Mouse (Mus musculus): Measurements from ENCODE around the gene Prm2.

Prm2 gene

DNA sequence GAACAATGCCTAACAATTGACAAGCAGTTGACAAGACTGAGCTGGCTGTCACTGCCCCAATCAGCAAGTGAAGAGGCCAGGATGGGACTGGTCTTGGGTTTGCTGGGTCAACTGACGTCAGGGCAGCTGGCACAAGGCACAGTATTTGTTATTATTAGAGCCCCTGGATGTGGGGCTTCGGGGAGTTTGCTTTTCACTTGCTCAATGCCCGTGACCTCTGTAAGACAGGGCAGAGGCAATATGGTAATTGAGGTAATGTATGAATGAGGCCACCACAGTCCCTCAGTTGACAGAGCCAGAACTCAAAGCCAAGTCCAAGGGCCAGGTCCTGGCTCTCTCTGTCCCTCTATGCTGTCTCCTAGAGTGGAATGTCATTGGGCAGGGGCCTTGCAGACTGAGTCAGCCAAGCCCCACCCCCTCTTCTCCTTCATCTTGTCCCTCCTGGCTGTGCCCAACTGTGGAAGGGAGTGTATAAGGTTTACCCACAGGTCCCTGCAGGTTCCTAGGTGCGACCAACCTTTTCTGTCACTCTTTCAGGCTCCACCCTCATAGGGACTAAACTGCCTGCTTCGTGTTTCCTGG lies 18.3 kb downstream of the Prm2 start:
- DNase-seq (ENCODE audit: extremely low spot score, low spot score), result no peak

DNA sequence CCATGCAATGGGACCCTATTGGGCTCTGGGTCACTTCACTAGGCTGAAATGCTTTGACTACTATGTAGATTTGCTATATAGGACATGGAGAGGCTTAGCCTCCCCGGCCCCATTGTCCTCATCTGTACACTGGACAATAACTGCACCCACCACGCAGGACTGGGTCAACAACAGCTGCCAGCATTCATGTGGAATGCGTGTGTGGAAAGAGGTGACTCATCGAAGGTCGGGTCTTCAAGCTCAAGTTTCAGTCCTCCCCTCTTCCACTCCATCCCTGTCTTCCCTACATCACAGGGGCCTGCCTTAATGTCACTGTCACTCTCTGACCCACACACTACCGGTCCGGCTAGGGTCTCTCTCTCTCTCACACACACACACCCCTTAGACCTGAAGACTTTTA lies 19.6 kb downstream of the Prm2 start:
- DNase-seq (ENCODE audit: extremely low spot score, low spot score), result no peak

DNA sequence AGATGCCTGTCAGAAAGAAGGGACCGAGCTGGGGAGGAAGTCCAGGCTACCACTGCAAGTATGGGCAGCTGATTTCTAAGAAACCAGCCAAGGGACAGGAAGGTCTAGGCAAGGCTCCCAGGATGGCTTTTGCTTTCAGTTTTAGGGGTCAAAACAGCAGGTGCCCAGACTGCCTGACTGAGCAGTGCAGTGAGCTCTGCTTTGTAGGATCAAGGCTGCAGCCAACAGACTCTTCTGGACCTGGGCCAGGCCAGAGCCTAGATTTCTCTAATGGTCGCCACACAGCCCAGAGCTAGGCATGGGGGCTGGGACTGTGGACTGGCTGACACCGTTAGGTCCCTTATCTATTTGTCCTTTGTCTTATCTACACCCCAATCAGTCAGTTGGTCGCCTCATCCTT lies 21.2 kb downstream of the Prm2 start:
- no peak for DNase-seq (ENCODE audit: extremely low spot score, low spot score)

DNA sequence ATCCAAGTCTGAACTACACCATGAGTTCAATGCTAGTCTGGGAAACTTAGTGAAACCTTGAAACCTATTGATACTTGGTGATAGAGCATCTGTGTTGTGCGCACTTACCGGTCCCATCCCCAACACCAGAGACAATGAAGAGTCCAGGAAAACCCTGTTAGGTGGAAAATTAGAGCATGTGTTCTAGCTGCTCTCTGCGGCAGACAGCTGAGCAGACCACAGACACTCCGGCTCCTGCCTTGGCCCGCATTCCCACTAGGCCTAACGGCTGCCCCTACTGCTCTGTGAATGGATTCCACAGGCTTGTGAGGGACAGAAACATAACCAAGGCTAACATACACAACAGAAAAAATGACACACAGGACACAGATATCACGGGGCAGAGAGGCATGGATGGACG lies 22.4 kb downstream of the Prm2 start:
- no peak for DNase-seq (ENCODE audit: extremely low spot score, low spot score)

DNA sequence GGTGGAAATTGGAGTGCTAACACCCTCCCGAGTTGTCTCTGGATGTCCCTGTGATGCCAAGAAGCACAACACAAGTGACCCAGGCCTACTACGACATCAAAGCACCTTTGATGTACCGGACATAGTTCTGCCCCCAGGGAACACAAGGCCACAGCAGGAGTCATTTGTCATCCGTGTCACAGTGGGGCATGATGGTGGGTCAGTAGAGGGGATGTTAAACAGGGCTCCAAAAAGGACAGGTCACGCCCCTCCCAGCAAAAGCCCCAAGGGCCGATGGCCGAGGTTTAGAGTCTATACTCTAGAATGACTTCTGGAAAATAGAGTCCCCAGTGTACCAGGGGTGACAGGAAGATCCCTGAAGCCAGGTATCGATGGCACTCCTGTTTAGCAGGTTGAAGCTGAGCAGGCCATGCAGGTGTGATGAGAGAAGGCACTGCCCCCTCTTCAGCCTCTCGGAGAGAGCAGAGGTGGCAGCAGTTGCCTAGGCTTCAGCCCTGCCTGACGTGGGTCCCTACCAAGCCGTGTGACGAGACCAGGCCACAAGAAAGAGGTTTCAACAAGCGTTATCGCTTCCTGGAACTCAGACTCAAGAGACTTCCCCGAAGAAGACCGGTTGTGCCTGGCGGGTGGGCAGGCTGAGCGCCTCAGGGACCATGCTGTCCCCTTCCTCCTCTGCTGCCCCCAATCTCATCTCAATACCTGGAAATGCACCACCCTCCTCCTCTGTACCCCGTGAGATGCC lies 24.0 kb downstream of the Prm2 start:
- DNase-seq (ENCODE audit: extremely low spot score, low spot score), result no peak

DNA sequence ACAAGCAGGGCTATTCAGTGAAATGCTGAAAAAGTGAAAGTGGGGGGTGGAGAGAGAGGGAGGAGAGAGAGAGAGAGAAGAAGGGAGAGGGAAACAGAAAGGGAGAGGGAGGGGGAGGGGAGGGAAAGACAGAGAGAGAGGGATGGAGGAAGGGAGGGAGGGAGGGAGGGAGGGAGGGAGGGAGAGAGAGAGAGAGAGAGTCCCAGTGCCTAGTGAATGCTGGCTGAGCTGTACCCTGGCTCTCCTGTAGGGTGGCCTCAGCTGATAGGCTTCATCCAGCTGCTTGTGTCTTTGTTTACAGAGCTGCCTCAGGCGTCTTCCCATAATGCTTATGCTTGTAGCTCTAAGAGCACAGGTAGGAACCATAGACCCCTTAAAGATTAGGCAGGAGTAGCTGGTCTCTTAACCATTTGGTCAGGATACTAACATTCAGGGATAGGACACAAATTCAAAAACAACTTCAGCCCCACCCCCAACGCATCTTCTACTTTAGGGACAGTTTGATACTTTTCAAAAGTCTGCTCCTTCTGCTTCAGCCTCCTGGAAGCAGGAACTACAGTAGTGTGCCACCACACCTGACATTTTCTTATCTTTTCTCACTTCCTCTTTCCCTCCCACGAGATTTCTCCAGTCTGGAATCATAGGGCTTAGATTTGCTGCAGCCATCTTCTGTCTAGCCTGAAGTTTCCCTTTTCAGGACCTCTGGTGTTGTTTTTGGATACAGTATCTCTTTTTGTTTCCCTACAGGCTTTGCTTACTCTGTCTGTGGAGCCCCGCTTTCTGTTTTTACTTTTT lies 25.2 kb downstream of the Prm2 start:
- DNase-seq (ENCODE audit: extremely low spot score, low spot score), result no peak

DNA sequence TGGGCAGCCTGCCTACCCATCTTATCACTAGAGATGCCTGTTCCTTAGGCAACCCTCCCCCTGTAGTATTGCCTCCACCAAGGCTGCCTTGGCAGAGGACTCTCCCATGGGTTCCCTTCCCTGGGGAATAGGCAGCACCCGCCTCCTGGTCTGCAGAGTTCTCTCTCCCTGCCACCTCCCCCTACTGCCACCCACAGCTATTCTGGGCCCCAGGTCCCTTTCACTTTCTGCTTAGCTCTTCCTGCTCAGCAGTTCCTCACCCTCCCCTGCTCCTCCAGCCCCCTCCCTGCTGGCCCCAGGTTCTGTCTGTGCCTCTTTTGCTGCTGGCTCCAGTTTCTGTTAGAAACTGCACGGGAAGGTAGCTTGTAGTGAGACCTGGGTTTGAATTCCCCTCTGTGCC lies 26.3 kb downstream of the Prm2 start:
- no peak for DNase-seq (ENCODE audit: extremely low spot score, low spot score)

DNA sequence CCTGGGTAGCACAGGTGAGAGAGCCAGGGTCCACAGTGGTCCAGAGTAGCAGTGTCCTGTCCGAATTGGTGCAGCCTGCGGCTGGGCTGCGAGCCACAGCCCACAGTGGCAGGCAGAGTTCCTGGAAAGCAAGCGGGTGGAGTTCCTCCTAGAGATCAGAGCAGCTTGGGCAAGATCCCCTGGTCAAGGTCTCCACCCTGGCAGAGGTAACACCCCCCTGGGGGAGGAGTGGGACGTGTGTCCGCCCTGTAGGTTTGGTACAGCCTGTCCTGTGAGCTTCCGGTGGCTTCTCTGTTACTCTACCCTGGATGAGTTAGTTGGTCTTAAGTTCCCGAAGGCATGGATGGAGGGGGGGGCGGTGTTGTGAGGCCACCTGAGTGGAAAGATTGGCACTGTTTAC lies 27.1 kb downstream of the Prm2 start:
- no peak for DNase-seq (ENCODE audit: extremely low spot score, low spot score)

DNA sequence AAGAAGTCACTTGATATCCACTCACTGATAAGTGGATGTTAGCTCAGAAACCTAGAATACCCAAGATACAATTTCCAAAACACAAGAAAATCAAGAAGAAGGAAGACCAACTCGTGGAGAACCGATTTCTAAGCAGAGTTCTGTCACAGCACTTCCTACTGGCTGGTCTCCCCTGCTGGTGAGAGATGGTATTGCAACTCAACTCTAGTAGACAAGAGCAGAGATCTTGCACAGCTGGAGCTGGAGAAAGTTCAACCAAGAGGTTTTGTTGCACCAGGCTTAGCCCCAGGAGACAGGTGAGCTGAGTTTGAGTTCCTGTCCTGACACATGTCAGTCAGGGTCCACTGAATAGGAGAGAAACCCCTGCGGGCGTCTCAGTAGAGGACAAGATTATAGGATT lies 28.8 kb downstream of the Prm2 start:
- DNase-seq (ENCODE audit: extremely low spot score, low spot score), result peak; percentile 59

DNA sequence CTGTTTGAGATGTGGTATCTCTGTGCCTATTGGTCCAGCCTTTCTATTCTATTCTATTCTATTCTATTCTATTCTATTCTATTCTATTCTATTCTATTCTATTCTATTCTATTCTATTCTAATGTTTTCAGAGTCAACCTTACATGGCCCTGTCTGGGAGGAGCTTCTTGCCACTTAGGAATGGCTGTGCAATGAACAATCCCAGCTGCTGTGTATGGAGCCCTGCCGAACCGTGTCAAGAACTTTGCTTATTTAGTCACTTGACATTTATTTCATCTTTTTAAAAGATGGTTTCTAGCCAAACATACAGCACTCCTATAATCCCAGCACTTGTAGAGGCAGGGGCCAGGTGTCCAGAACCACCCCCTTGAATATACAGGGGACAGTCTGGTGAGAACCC lies 31.6 kb downstream of the Prm2 start:
- no peak for DNase-seq (ENCODE audit: extremely low spot score, low spot score)

DNA sequence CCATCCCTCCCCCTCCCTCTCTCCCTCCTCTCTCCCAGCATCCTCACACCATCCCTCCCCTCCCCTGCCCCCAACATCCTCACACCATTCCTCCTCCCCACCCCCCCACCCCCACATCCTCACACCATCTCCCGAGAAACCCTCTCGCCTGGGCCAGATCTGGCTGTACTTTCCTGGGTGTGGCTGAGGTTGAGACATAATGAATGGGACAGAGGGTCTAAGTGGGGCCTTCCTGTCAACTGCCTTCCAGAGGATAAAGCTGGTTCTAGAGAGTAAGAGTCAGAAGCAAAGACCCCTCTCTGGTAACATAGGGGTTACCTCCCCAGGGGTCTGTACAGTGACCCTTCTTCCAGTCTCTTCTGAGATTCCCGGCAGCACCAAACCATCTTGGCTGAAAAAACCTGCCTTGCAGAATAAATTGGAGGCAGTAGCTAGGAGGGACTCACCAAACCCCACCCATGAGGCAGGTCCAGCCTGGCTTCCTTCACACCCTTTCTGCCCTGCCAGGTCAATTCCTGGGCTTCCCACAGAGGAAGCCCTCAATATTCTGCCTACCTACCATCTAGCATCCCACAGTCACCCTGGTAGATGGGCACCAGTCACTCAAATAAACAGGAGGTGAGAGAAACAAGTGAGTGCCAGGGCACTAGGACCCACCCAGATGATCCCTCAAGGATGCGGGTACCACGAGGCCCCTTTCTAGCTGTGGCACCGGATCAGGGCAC lies 32.2 kb downstream of the Prm2 start:
- DNase-seq (ENCODE audit: extremely low spot score, low spot score), result no peak

DNA sequence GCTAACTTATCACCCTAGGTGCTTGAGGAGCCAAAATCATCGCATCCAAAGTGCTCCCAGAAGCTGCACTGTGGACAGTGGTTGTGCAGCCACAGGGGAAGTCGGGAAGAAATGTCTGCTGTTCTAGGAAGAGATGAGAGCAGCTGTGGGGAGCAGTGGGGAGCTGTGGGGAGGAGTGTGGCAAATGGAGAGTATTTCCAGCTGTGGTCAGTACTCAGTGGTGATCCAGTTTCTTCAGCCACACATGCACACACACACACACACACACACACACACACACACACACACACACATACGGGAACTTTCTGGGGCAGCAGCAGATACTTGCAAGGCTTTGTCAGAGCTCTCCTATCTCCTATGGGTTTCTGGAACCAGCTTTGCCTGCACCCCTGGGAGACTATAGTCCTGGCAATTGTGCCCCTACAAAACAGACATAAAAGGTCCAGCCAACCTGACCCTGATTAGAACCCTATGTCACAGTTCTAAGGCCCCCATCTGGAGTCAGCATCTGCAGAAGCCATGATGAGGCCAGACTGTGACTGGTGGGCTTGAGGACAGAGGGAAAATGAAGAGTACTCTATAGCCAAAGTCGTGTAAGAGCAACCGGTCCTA lies 33.3 kb downstream of the Prm2 start:
- DNase-seq (ENCODE audit: extremely low spot score, low spot score), result no peak

DNA sequence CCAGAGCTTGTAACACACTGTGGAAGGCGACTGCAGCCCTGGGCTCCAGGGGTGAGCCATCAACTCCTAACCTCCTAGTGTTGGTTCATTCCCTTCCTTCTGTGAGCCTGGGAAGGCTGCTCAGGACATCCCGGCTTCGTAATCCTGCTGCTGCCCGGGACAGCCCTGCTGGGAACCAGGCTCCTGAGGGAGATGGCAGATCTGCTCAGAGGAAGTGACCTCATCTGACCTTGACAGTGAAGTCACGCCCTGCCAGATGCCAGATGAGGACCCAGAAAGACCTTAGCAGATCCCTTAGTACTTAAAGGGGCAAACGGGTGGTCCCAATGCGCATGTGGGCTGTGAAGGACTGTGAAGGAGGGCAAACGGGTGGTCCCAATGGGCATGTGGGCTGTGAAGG lies 34.8 kb downstream of the Prm2 start:
- no peak for DNase-seq (ENCODE audit: extremely low spot score, low spot score)

DNA sequence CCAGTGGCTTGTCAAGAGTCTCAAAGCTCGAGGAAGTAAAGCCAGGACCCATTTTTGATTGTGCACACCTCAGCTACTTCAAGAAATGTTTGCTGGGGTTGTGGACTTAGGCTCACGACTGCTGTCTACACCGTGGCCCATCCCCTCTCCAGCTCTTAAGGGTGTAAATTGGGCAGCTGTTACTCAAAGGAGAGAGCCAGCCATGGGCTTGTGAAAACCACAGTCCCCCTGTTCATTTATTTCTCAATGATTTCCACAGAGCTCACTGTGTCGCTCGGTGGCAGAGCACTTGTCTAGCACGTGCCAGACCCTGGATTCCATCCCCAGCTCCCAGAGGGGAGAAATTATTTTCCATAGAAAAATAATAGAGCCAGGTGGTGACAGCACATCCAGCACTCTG lies 39.8 kb downstream of the Prm2 start:
- no peak for DNase-seq (ENCODE audit: extremely low spot score, low spot score)

DNA sequence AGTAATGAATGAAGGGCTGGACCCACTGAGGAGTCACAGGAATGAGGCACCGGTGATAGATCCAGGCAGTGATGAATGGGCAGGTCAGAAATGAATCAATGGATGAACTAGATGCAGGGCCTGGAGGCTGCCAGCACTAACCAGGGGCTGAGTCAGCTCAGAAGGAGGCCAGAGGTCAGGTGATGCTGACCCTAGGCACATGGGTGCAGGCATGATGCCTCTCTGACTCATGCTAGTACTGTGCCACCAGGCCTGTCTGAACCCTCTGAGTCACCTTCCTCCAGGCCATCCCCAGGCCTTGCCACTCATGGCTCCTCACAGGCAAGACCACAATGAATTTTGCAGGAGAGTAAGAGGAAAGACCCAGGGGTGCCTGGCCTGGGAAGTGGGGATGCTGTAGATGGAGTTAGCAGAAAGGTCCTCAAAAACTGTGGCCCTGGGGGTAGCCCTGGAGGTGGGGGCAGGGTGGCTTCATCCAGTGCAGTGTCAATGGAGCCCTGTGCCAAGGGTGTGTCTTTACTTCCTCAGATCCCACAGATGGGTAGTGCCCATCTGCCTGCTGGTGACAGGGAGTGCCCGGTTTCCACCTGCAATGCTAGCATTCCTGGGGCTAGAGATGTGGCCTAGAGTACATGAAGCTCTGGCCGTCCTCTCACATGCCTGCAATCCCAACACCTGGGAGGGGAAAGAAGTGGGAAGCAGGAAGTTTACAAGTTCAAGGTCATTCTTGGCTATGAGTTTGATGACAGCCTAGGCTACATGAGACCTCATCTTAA lies 41.2 kb downstream of the Prm2 start:
- DNase-seq (ENCODE audit: extremely low spot score, low spot score), result no peak

DNA sequence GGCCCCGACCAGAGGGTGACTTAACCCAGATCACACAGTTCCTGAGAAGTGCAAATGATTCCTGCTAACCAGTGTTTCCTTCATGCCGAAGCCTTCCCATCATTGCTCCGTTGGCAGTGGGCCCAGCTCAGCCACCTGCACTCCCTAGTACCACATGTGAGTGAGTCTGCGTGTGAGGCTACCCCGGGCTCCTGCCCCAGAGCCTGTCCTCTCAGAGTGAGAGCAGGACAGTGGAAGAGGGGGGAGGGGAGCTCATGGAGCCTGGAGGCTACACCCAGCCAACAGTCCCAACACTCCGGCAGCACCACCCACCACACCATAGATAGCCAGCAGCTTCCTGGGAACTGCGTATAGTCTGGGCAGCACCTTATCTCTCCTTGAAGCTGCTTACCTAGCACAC lies 46.1 kb downstream of the Prm2 start:
- DNase-seq (ENCODE audit: extremely low spot score, low spot score), result no peak

DNA sequence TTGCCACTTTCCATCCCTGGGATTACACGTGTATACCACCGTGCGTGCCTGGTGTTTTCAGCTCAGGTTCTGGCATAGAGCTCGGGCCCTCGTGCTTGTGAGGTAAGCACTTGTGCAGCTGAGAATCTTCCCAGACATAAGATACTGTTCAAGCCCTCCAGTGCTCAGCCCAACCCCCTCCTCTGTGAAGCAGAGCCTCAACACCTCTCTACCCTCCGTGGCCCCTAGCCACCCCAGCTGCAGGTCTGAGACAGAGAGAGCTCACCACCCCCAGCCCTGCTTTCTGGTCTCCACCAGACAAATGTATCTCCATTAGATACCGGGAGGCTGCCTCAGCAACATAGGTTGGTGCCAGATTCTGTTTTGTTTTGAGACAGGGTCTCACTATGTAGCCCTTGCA lies 46.7 kb downstream of the Prm2 start:
- DNase-seq (ENCODE audit: extremely low spot score, low spot score), result no peak

Data from neural tube, embryonic 10.5 days (tissue).